In genomic region chr7:30278911-30279310, GRCm38 (mm10) we compare ENCODE assay signal across 10 mouse cellular contexts. TPM values are rescaled to one million over a fixed set of nuclear protein-coding genes. Genes with fewer than 3 reads are reported as not detected.
DNase-seq lines count a peak whose midpoint lies in the region; ATAC-seq lines count a peak whose summit lies in the region.
"Had no signal": no experiment of that assay in that cellular context is flagged by ENCODE, and none has a peak within 500 bp of the region (broad histone marks: within the 10 kb centered on the region; RNA-seq: fewer than 3 reads in every experiment).

No protein-coding gene starts in this region.

- H3K27ac ChIP-seq in kidney, embryonic 16.5 days (ENCODE audit: low read length), result no peak overlapping the region
- no peak overlapping the region for H3K27ac ChIP-seq in embryonic facial prominence, embryonic 14.5 days (replicated peaks; ENCODE audit: low read depth, low read length)
- no peak overlapping the region for H3K27ac ChIP-seq in liver, embryonic 15.5 days (replicated peaks)

- 56% methylated on average over 2 of the region's 2 CpGs for WGBS in kidney, embryonic 16.5 days
- 54% methylated on average over 2 of the region's 2 CpGs for WGBS in embryonic facial prominence, embryonic 14.5 days
- WGBS in liver, embryonic 15.5 days (ENCODE audit: insufficient replicate concordance), result 47% methylated on average over 2 of the region's 2 CpGs

- H3K27me3 ChIP-seq in erythroblast, embryonic 14.5 days (ENCODE audit: control insufficient read depth), result no peaks in the 10 kb centered on the region
- no peaks in the 10 kb centered on the region for H3K27me3 ChIP-seq in kidney, embryonic 16.5 days (ENCODE audit: insufficient read depth, low read length)
- H3K27me3 ChIP-seq in embryonic facial prominence, embryonic 14.5 days (replicated peaks; ENCODE audit: control insufficient read depth, insufficient read depth, low read length), result no peaks in the 10 kb centered on the region
- no peaks in the 10 kb centered on the region for H3K27me3 ChIP-seq in liver, embryonic 15.5 days

- peak overlapping the region; percentile 93 for H3K4me2 ChIP-seq in kidney, embryonic 16.5 days (replicated peaks; ENCODE audit: low read depth, low read length)
- H3K4me2 ChIP-seq in embryonic facial prominence, embryonic 14.5 days (ENCODE audit: low read depth, low read length), result peak overlapping the region; percentile 95
- peak overlapping the region; percentile 95 for H3K4me2 ChIP-seq in liver, embryonic 15.5 days

- H3K4me1 ChIP-seq in erythroblast, embryonic 14.5 days (ENCODE audit: control insufficient read depth), result peaks cover 45% of the 10 kb centered on the region
- H3K4me1 ChIP-seq in kidney, embryonic 16.5 days (ENCODE audit: insufficient read depth, low read length), result peaks cover 12% of the 10 kb centered on the region
- 0 out of 2 replicates have a peak, but pooled peaks cover 4% of the 10 kb centered on the region for H3K4me1 ChIP-seq in embryonic facial prominence, embryonic 14.5 days (ENCODE audit: control insufficient read depth, insufficient read depth, low read length)
- H3K4me1 ChIP-seq in liver, embryonic 15.5 days (replicated peaks), result peaks cover 33% of the 10 kb centered on the region

- H3K4me3 ChIP-seq in erythroblast, embryonic 14.5 days (replicated peaks), result peak overlapping the region; percentile 83
- peak overlapping the region; percentile 74; the same call in 1 of the 2 replicates for H3K4me3 ChIP-seq in kidney, embryonic 16.5 days (ENCODE audit: low read length)
- no peak overlapping the region for H3K4me3 ChIP-seq in embryonic facial prominence, embryonic 14.5 days (ENCODE audit: low read depth, low read length)
- peak overlapping the region; percentile 79 for H3K4me3 ChIP-seq in liver, embryonic 15.5 days (replicated peaks)

- H3K9me3 ChIP-seq in erythroblast, embryonic 14.5 days (ENCODE audit: control insufficient read depth, low read length), result no peaks in the 10 kb centered on the region
- H3K9me3 ChIP-seq in kidney, embryonic 16.5 days (ENCODE audit: low read length), result no peaks in the 10 kb centered on the region
- H3K9me3 ChIP-seq in embryonic facial prominence, embryonic 14.5 days (ENCODE audit: control insufficient read depth, low read length), result no peaks in the 10 kb centered on the region
- H3K9me3 ChIP-seq in liver, embryonic 15.5 days (replicated peaks), result no peaks in the 10 kb centered on the region

- H3K9ac ChIP-seq in kidney, embryonic 16.5 days (replicated peaks; ENCODE audit: low read length), result no peak overlapping the region
- no peak overlapping the region for H3K9ac ChIP-seq in embryonic facial prominence, embryonic 14.5 days (ENCODE audit: low read depth, low read length)
- peak overlapping the region; percentile 70; the same call in 1 of the 2 replicates for H3K9ac ChIP-seq in liver, embryonic 15.5 days

- no peak for DNase-seq in kidney, postnatal 14 days
- DNase-seq in embryonic facial prominence, embryonic 14.5 days (ENCODE audit: low spot score), result no peak
- no peak for DNase-seq in left cerebral cortex, adult 8-10 months (ENCODE audit: low spot score in 2 of 2)
- no peak for DNase-seq in right cerebral cortex, postnatal 10 days (ENCODE audit: low spot score in 2 of 2)

- peaks cover 32% of the 10 kb centered on the region for H3K36me3 ChIP-seq in erythroblast, embryonic 14.5 days (ENCODE audit: control insufficient read depth)
- no peaks in the 10 kb centered on the region for H3K36me3 ChIP-seq in kidney, embryonic 16.5 days (ENCODE audit: insufficient read depth, low read length)
- no peaks in the 10 kb centered on the region for H3K36me3 ChIP-seq in embryonic facial prominence, embryonic 14.5 days (ENCODE audit: control insufficient read depth, insufficient read depth, low read length)
- peaks cover 7% of the 10 kb centered on the region; the same call in 1 of the 2 replicates for H3K36me3 ChIP-seq in liver, embryonic 15.5 days (replicated peaks)

- ATAC-seq in erythroblast, adult 5-6 weeks (replicated peaks; ENCODE audit: low FRiP score, poor library complexity, severe bottlenecking), result no peak
- no peak for ATAC-seq in kidney, embryonic 16.5 days (ENCODE audit: low FRiP score, low TSS enrichment)
- no peak for ATAC-seq in embryonic facial prominence, embryonic 14.5 days (ENCODE audit: low read depth)
- ATAC-seq in liver, embryonic 15.5 days (ENCODE audit: insufficient read depth), result no peak

RNA-seq across cellular contexts. Expression of gene Thap8, which starts 1.0 kb away (rescaled TPM):
- polyA plus RNA-seq in erythroblast, embryonic 14.5 days (2012), result 0.04 TPM in 1 of 2 replicates, not detected in the other
- not detected in 2 replicates for total RNA-seq in erythroblast, adult 5-6 weeks (2015; ENCODE audit: low replicate concordance)
- total RNA-seq in erythroblast, adult 5-6 weeks (2017; ENCODE audit: low replicate concordance), result not detected in 2 replicates
- 0.27 and 0.57 TPM in 2 replicates for polyA plus RNA-seq in kidney, embryonic 16.5 days (2015; fragmentation: Nextera tagmentation; extraction: Ambion mirVana)
- 0.22 and 0.28 TPM in 2 replicates for polyA plus RNA-seq in embryonic facial prominence, embryonic 14.5 days (2014; fragmentation: Nextera tagmentation; extraction: Ambion mirVana)
- 0.17 TPM in 2 replicates for polyA plus RNA-seq in liver, embryonic 15.5 days (2015; fragmentation: Nextera tagmentation; extraction: Ambion mirVana)
- under 1 TPM; 0.36 to 0.50 (median 0.38) TPM for total RNA-seq in left cerebral cortex, adult 8-10 months (2022)
- polyA plus RNA-seq: large intestine, adult 2 months had no signal

RNA-seq across cellular contexts. Expression of gene Wdr62, which starts 1.3 kb away (rescaled TPM):
- polyA plus RNA-seq in erythroblast, embryonic 14.5 days (2012), result 14.8 and 30.0 TPM in 2 replicates
- total RNA-seq in erythroblast, adult 5-6 weeks (2015; ENCODE audit: low replicate concordance), result 6.9 and 22.5 TPM in 2 replicates
- total RNA-seq in erythroblast, adult 5-6 weeks (2017; ENCODE audit: low replicate concordance), result 4.9 and 11.7 TPM in 2 replicates
- 9.7 and 10.8 TPM in 2 replicates for polyA plus RNA-seq in kidney, embryonic 16.5 days (2015; fragmentation: Nextera tagmentation; extraction: Ambion mirVana)
- polyA plus RNA-seq in embryonic facial prominence, embryonic 14.5 days (2014; fragmentation: Nextera tagmentation; extraction: Ambion mirVana), result 7.5 and 7.7 TPM in 2 replicates
- polyA plus RNA-seq in liver, embryonic 15.5 days (2015; fragmentation: Nextera tagmentation; extraction: Ambion mirVana), result 8.1 and 8.9 TPM in 2 replicates
- 1 to 10 TPM; 1.4 to 2.9 (median 1.8) TPM for total RNA-seq in left cerebral cortex, adult 8-10 months (2022)

RNA-seq across cellular contexts. Expression of gene Clip3, which starts 12.6 kb away (rescaled TPM):
- not detected in 2 replicates for polyA plus RNA-seq in erythroblast, embryonic 14.5 days (2012)
- total RNA-seq in erythroblast, adult 5-6 weeks (2015; ENCODE audit: low replicate concordance), result not detected in 2 replicates
- not detected in 2 replicates for total RNA-seq in erythroblast, adult 5-6 weeks (2017; ENCODE audit: low replicate concordance)
- polyA plus RNA-seq in kidney, embryonic 16.5 days (2015; fragmentation: Nextera tagmentation; extraction: Ambion mirVana), result 27.2 and 45.3 TPM in 2 replicates
- polyA plus RNA-seq in embryonic facial prominence, embryonic 14.5 days (2014; fragmentation: Nextera tagmentation; extraction: Ambion mirVana), result 51.8 and 58.1 TPM in 2 replicates
- 0.55 and 0.76 TPM in 2 replicates for polyA plus RNA-seq in liver, embryonic 15.5 days (2015; fragmentation: Nextera tagmentation; extraction: Ambion mirVana)
- total RNA-seq in left cerebral cortex, adult 8-10 months (2022), result 100 to 1,000 TPM; 377 to 471 (median 424) TPM
- total RNA-seq: megakaryocyte-erythroid progenitor cell, adult 5-6 weeks had no signal

RNA-seq across cellular contexts. Expression of gene Alkbh6, which starts 29.6 kb away (rescaled TPM):
- polyA plus RNA-seq in erythroblast, embryonic 14.5 days (2012), result 2.1 and 2.8 TPM in 2 replicates
- 0.96 and 3.3 TPM in 2 replicates for total RNA-seq in erythroblast, adult 5-6 weeks (2015; ENCODE audit: low replicate concordance)
- 2.0 and 5.4 TPM in 2 replicates for total RNA-seq in erythroblast, adult 5-6 weeks (2017; ENCODE audit: low replicate concordance)
- polyA plus RNA-seq in kidney, embryonic 16.5 days (2015; fragmentation: Nextera tagmentation; extraction: Ambion mirVana), result 106 and 107 TPM in 2 replicates
- polyA plus RNA-seq in embryonic facial prominence, embryonic 14.5 days (2014; fragmentation: Nextera tagmentation; extraction: Ambion mirVana), result 69.4 and 72.3 TPM in 2 replicates
- 15.9 and 16.5 TPM in 2 replicates for polyA plus RNA-seq in liver, embryonic 15.5 days (2015; fragmentation: Nextera tagmentation; extraction: Ambion mirVana)
- 10 to 100 TPM; 60.6 to 74.5 (median 62.8) TPM for total RNA-seq in left cerebral cortex, adult 8-10 months (2022)

RNA-seq across cellular contexts. Expression of gene Syne4, which starts 35.7 kb away (rescaled TPM):
- 0.04 and 0.13 TPM in 2 replicates for polyA plus RNA-seq in erythroblast, embryonic 14.5 days (2012)
- total RNA-seq in erythroblast, adult 5-6 weeks (2015; ENCODE audit: low replicate concordance), result not detected in 2 replicates
- total RNA-seq in erythroblast, adult 5-6 weeks (2017; ENCODE audit: low replicate concordance), result not detected in 2 replicates
- polyA plus RNA-seq in kidney, embryonic 16.5 days (2015; fragmentation: Nextera tagmentation; extraction: Ambion mirVana), result 129 and 136 TPM in 2 replicates
- 25.4 and 35.4 TPM in 2 replicates for polyA plus RNA-seq in embryonic facial prominence, embryonic 14.5 days (2014; fragmentation: Nextera tagmentation; extraction: Ambion mirVana)
- polyA plus RNA-seq in liver, embryonic 15.5 days (2015; fragmentation: Nextera tagmentation; extraction: Ambion mirVana), result 15.7 and 20.2 TPM in 2 replicates
- total RNA-seq in left cerebral cortex, adult 8-10 months (2022), result 10 to 100 TPM in 1 of 4 experiments, 1 to 10 TPM in 3; 7.4 to 10.5 (median 8.8) TPM
- total RNA-seq: megakaryocyte-erythroid progenitor cell, adult 5-6 weeks had no signal

Comparison
In these comparisons a context has a peak if more than half of its experiments do, and no peak if none do; other contexts are left out.
1. RNA of gene Clip3, which starts 12.6 kb away (polyA plus RNA-seq): 51.8 to 58.1 TPM in embryonic facial prominence, embryonic 14.5 days and 27.2 to 45.3 TPM in kidney, embryonic 16.5 days; 0.55 to 0.76 TPM in liver, embryonic 15.5 days and not detected in erythroblast, embryonic 14.5 days; every median in the first group is over 10 times any median in the second.
2. Peak in every context shown above with its lines, with median percentiles within 50 percentile points of each other: H3K4me2 ChIP-seq.